Mouse (Mus musculus): Measurements from ENCODE around the gene Nup107. TPM values are rescaled to one million over a fixed set of nuclear protein-coding genes. Genes with fewer than 3 reads are reported as not detected.
"Not testable (repeated sequence)": the region's sequence is repeated elsewhere in the genome, so short reads cannot be mapped to it uniquely, and the experiment has no call there.

The Nup107 gene
- total RNA-seq, 2 experiments from 2014 or later, result 7.8 to 9.5 TPM

GRCm38 (mm10) chr10:117741698-117742475, 50.6 kb downstream of the Nup107 start:
- intact Hi-C loops (cut with DNase I), result no loop called here
- no peak for DNase-seq

GRCm38 (mm10) chr10:117740921-117741320, 51.6 kb downstream of the Nup107 start:
- intact Hi-C loops (cut with DNase I), result no loop called here
- no peak for DNase-seq

GRCm38 (mm10) chr10:117740171-117740570, 52.3 kb downstream of the Nup107 start:
- DNase-seq, result no peak
- intact Hi-C loops (cut with DNase I), result no loop called here

GRCm38 (mm10) chr10:117739648-117739948, 52.9 kb downstream of the Nup107 start:
- intact Hi-C loops (cut with DNase I), result no loop called here
- DNase-seq, result no peak

- intact Hi-C loops (cut with DNase I), result no loop called here
- DNase-seq, result no peak
These were observed 53.4 kb downstream of the Nup107 start for GRCm38 (mm10) chr10:117738928-117739647.

- intact Hi-C loops (cut with DNase I), result no loop called here
- no peak for DNase-seq
These were observed 54.2 kb downstream of the Nup107 start for GRCm38 (mm10) chr10:117738140-117738921.

GRCm38 (mm10) chr10:117737498-117737897, 55.0 kb downstream of the Nup107 start:
- intact Hi-C loops (cut with DNase I); DNase-seq: not testable (repeated sequence)

GRCm38 (mm10) chr10:117737075-117737474, 55.4 kb downstream of the Nup107 start:
- no peak for DNase-seq
- intact Hi-C loops (cut with DNase I), result no loop called here

- DNase-seq, result no peak
- intact Hi-C loops (cut with DNase I), result no loop called here
These were observed 55.9 kb downstream of the Nup107 start for GRCm38 (mm10) chr10:117736573-117736972.

GRCm38 (mm10) chr10:117735396-117735795, 57.1 kb downstream of the Nup107 start:
- intact Hi-C loops (cut with DNase I); DNase-seq: not testable (repeated sequence)

- DNase-seq; intact Hi-C loops (cut with DNase I): not testable (repeated sequence)
These were observed 58.2 kb downstream of the Nup107 start for GRCm38 (mm10) chr10:117734104-117734852.

- intact Hi-C loops (cut with DNase I), result not testable (repeated sequence)
These were observed 58.9 kb downstream of the Nup107 start for GRCm38 (mm10) chr10:117733626-117734025.

GRCm38 (mm10) chr10:117732962-117733592, 59.4 kb downstream of the Nup107 start:
- intact Hi-C loops (cut with DNase I), result no loop called here

More at GRCm38 (mm10) chr10:117733626-117734025, 58.9 kb downstream of the Nup107 start:
- DNase-seq, result not testable (repeated sequence)

GRCm38 (mm10) chr10:117732184-117732583, 60.3 kb downstream of the Nup107 start:
- DNase-seq, result no peak
- intact Hi-C loops (cut with DNase I), result no loop called here

More at GRCm38 (mm10) chr10:117732962-117733592, 59.4 kb downstream of the Nup107 start:
- no peak for DNase-seq

- DNase-seq, result peak; percentile 51 to 67
- intact Hi-C loops (cut with DNase I), result no loop called here
These were observed 61.0 kb downstream of the Nup107 start for GRCm38 (mm10) chr10:117731244-117732101.

- intact Hi-C loops (cut with DNase I), result no loop called here
- no peak for DNase-seq
These were observed 61.8 kb downstream of the Nup107 start for GRCm38 (mm10) chr10:117730637-117731203.

GRCm38 (mm10) chr10:117730140-117730539, 62.4 kb downstream of the Nup107 start:
- no peak for DNase-seq
- intact Hi-C loops (cut with DNase I), result no loop called here

GRCm38 (mm10) chr10:117729139-117729814, 63.2 kb downstream of the Nup107 start:
- DNase-seq, result no peak
- intact Hi-C loops (cut with DNase I), result no loop called here
